Mouse (Mus musculus): Measurements from ENCODE around the gene Slamf7.

DNA sequence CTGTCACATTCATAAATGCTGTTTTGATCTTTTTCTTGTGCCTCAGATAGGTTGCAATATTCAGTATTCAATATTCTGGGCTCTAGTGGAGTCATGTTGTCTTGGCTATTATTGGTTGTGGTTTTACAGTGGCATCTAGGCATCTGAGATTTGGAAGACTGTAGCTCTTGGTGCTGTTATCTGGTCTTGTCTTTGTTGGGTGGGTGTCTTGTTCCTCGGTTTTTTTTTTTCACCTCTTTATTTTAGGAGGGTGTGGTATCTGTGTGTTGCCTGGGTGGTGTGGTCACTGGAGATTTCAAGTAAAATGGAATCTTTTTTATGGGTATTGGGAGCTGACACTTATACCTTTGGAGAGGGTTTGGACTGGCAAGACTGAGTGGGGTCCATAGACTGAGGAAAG lies 41.1 kb upstream of the Slamf7 start:
- TF ChIP-seq CTCF (IDR thresholded peaks at IDR 0.05; ENCODE audit: control insufficient read depth, insufficient read depth, insufficient read length) = no peak
- no peak for TF ChIP-seq USF1 (IDR thresholded peaks at IDR 0.05; ENCODE audit: low read depth)

Measured in C2C12 (cell line).